Mouse (Mus musculus): ENCODE measurements around the gene AW011738.

AW011738 gene

GRCm38 (mm10) chr4:156203001-156203412 is at the start of gene AW011738:
Gene AW011738, plus strand, starts transcription at chr4:156203304.
- in situ Hi-C loops (cut with MboI; ENCODE audit: unreplicated experiment in 2 of 2), result no loop called here

- in situ Hi-C loops (cut with MboI; ENCODE audit: unreplicated experiment in 2 of 2), result no loop called here
Observed at GRCm38 (mm10) chr4:156154771-156155170, 48.3 kb upstream of the AW011738 start.

- in situ Hi-C loops (cut with MboI; ENCODE audit: unreplicated experiment in 2 of 2), result no loop called here
Observed at GRCm38 (mm10) chr4:156166477-156166876, 36.6 kb upstream of the AW011738 start.

- in situ Hi-C loops (cut with MboI; ENCODE audit: unreplicated experiment in 2 of 2), result no loop called here
Observed at GRCm38 (mm10) chr4:156168611-156169010, 34.5 kb upstream of the AW011738 start.

- in situ Hi-C loops (cut with MboI; ENCODE audit: unreplicated experiment in 2 of 2), result no loop called here
Observed at GRCm38 (mm10) chr4:156169129-156169528, 34.0 kb upstream of the AW011738 start.

GRCm38 (mm10) chr4:156171828-156172227 is 31.3 kb upstream of the AW011738 start:
- in situ Hi-C loops (cut with MboI; ENCODE audit: unreplicated experiment in 2 of 2), result no loop called here

GRCm38 (mm10) chr4:156177630-156178029 is 25.5 kb upstream of the AW011738 start:
- in situ Hi-C loops (cut with MboI; ENCODE audit: unreplicated experiment in 2 of 2), result no loop called here

GRCm38 (mm10) chr4:156183747-156184146 is 19.4 kb upstream of the AW011738 start:
- in situ Hi-C loops (cut with MboI; ENCODE audit: unreplicated experiment in 2 of 2), result loop anchor here in 1 of 2 experiments (5.0 kb wide), 1 partner anchor 66 kb away; no protein-coding TSS in a partner anchor

GRCm38 (mm10) chr4:156184291-156184954 is 18.7 kb upstream of the AW011738 start:
- in situ Hi-C loops (cut with MboI; ENCODE audit: unreplicated experiment in 2 of 2), result loop anchor here in 1 of 2 experiments (5.0 kb wide), 1 partner anchor 67 kb away; no protein-coding TSS in a partner anchor

GRCm38 (mm10) chr4:156185456-156185949 is 17.6 kb upstream of the AW011738 start:
- in situ Hi-C loops (cut with MboI; ENCODE audit: unreplicated experiment in 2 of 2), result loop anchor here in 1 of 2 experiments (5.0 kb wide), 1 partner anchor 58 kb away; no protein-coding TSS in a partner anchor

- in situ Hi-C loops (cut with MboI; ENCODE audit: unreplicated experiment in 2 of 2), result loop anchor here in 1 of 2 experiments (5.0 kb wide), 1 partner anchor 59 kb away; no protein-coding TSS in a partner anchor
Observed at GRCm38 (mm10) chr4:156185950-156186850, 16.9 kb upstream of the AW011738 start.

GRCm38 (mm10) chr4:156188162-156188810 is 14.8 kb upstream of the AW011738 start:
- in situ Hi-C loops (cut with MboI; ENCODE audit: unreplicated experiment in 2 of 2), result loop anchor here in 1 of 2 experiments (5.0 kb wide), 1 partner anchor 61 kb away; no protein-coding TSS in a partner anchor

- in situ Hi-C loops (cut with MboI; ENCODE audit: unreplicated experiment in 2 of 2), result loop anchor here in 1 of 2 experiments (5.0 kb wide), 1 partner anchor 62 kb away; no protein-coding TSS in a partner anchor
Observed at GRCm38 (mm10) chr4:156188811-156189323, 14.2 kb upstream of the AW011738 start.

GRCm38 (mm10) chr4:156192421-156193199 is 10.5 kb upstream of the AW011738 start:
- in situ Hi-C loops (cut with MboI; ENCODE audit: unreplicated experiment in 2 of 2), result no loop called here

- in situ Hi-C loops (cut with MboI; ENCODE audit: unreplicated experiment in 2 of 2), result no loop called here
Observed at GRCm38 (mm10) chr4:156193200-156193590, 9.9 kb upstream of the AW011738 start.

- in situ Hi-C loops (cut with MboI; ENCODE audit: unreplicated experiment in 2 of 2), result no loop called here
Observed at GRCm38 (mm10) chr4:156193906-156194305, 9.2 kb upstream of the AW011738 start.

GRCm38 (mm10) chr4:156194346-156194745 is 8.8 kb upstream of the AW011738 start:
- in situ Hi-C loops (cut with MboI; ENCODE audit: unreplicated experiment in 2 of 2), result no loop called here

- in situ Hi-C loops (cut with MboI; ENCODE audit: unreplicated experiment in 2 of 2), result no loop called here
Observed at GRCm38 (mm10) chr4:156195927-156196870, 6.9 kb upstream of the AW011738 start.

All from v-Abl transformed pro-B cells (cell line).